Mouse (Mus musculus) cerebellum, adult 18-20 months (tissue): ENCODE data around the gene Rfxap.

ENCODE experiments used
- DNase-seq, 2 experiments: peaks; one replicate each; pipeline ENCODE4 v3.0.0; 2021

Gene Rfxap

GRCm38 (mm10) chr3:54766034-54766433 is 41.6 kb downstream of the Rfxap start:
- no peak for DNase-seq

DNA sequence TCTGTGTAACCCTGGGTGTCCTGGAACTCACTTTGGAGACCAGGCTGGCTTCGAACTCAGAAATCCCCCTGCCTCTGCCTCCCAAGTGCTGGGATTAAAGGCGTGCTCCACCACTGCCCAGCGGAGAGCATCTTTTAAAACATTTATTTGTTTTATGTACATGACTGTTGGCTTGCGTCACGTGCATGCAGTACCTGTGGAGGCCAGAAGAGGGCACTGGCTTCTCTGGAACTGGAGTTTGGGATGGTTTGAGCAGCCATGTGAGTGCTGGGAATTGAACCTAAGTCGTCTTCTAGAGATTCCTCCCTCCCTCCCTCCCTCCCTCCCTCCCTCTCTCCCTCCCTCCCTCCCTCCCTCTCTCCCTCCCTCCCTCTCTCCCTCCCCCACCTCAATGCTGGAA is 42.1 kb downstream of the Rfxap start:
- peak in 1 of 2 experiments; percentile 22 for DNase-seq

DNA sequence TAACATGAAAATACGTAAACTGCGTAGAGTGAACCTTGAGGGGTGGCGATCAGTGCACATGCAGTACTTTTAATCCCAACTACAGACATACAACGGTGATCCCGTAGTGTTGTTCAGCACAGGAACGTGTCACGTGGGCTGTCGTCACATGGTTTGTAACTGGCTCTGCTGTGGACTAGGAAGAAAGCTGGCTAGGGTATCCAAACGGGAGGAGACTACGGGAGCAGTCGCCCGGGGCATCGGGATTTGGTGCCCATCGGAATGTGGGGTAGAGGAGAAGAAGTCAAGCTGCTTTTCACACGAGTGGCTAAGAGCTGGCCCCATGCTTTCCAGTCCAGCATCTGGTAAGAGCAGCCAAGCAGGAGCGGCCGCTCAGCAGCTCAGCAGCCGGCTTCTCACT is 43.2 kb downstream of the Rfxap start:
- DNase-seq: peak; percentile 41 to 64

DNA sequence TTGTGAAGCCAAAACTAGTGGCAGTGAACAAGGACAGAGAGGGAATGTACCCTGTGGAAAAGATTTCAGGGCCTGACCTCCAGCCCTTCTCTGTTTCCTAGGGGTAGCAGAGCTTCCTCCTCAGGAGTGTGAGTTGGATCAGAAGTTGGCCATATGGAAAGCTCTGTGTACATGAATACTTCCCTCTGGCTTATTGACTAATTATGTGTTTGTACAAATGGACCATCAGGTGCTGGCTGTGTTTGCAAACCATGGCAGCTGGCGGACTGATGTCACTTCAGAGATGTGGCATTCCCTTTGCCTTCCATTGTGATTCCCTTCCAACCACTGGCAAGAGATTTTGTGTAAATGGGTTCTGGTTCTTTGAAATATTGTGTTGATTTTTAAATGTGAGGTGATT is 46.3 kb downstream of the Rfxap start:
- DNase-seq: no peak

GRCm38 (mm10) chr3:54760321-54761115 is 47.1 kb downstream of the Rfxap start:
- DNase-seq: no peak

- no peak for DNase-seq
These were observed 48.4 kb downstream of the Rfxap start for GRCm38 (mm10) chr3:54759211-54759610.

GRCm38 (mm10) chr3:54757446-54757845 is 50.1 kb downstream of the Rfxap start:
- no peak for DNase-seq

GRCm38 (mm10) chr3:54756058-54756457 is 51.5 kb downstream of the Rfxap start:
- peak; percentile 51 to 60 for DNase-seq

GRCm38 (mm10) chr3:54755145-54756041 is 52.2 kb downstream of the Rfxap start, which contains the start of gene Smad9:
Gene Smad9, plus strand, starts transcription at chr3:54755582.
- DNase-seq: peak; percentile 74 to 84

DNA sequence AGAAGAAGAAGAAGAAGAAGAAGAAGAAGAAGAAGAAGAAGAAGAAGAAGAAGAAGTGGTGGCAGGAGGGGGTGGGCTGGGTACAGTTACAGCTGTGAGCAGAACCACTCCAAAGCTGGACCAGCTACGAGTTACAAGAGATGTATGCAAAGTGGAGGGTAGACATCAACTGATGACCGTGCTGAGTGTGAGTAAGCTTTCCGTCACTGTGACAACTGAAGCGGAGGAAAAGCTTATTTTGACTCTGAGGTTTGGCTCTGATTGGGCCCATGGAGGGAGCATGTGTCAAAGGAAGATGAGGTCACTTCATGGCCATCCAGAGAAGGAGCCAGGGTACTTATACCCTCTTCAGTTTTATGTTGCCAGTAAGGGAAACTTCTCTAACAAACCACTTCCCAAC is 54.2 kb downstream of the Rfxap start:
- no peak for DNase-seq
